Mouse (Mus musculus) layer of hippocampus, postnatal 14 days (tissue): Measurements from ENCODE around the gene Tcf12. TPM values are rescaled to one million over a fixed set of nuclear protein-coding genes. Genes with fewer than 3 reads are reported as not detected.

Experiments
- DNase-seq, 2 experiments: peaks; one replicate each; pipeline ENCODE4 v3.0.0; 2021 to 2022; ENCODE audit warnings: low spot score in 2 of 2, mixed read lengths in 1 of 2
- total RNA-seq, 2 experiments: library from RNA; stranded (reverse); gene quantifications; 2 replicates each; pipeline ENCODE4 v1.2.3; 2021

Gene Tcf12
- total RNA-seq, 2 experiments from 2014 or later, result 63.7 to 67.7 TPM

GRCm38 (mm10) chr9:72088893-72089611, 22.6 kb downstream of the Tcf12 start:
- DNase-seq, result no peak

DNA sequence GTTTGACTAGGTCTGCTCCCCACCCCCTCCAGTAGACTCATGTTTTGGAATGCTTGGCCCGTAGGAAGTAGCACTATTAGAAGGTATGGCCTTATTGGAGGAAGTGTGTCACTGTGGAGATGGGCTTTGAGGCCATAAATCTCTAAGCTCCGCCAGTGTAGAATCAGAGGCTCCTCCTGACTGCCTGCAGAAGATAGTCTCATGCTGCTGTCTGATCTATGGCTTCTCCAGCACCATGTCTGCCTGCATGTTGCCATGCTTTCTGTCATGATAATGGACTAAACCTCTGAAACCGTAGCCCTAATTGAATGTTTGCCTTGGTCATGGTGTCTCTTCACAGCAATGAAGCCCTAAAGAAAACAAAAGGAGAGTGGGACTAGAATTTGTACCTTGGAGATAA, 26.7 kb downstream of the Tcf12 start:
- DNase-seq, result no peak

GRCm38 (mm10) chr9:72084131-72084530, 27.5 kb downstream of the Tcf12 start:
- DNase-seq, result peak in 1 of 2 experiments; percentile 22

GRCm38 (mm10) chr9:72076158-72076557, 35.5 kb downstream of the Tcf12 start:
- no peak for DNase-seq

- no peak for DNase-seq
These were observed 45.5 kb downstream of the Tcf12 start for GRCm38 (mm10) chr9:72066151-72066550.

DNA sequence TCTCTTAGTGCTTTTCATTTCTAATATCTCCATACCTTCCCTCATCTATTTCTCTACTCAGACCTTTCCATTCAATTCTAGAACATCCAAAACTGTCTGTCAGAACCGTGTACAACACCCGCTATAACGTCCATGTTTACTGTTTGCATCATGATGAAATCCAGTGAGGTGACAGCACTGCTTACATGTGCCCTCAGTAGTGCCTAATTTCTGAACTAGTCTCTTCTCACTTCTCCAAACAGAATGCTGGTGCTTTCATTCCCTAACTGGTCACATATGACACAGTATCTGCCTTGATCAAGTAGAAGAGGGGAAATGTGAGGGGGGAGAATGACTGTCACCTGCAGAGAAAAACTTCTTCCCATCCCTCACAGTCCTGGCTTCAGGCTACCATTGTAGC, 58.5 kb downstream of the Tcf12 start:
- no peak for DNase-seq

GRCm38 (mm10) chr9:72040156-72040555, 71.5 kb downstream of the Tcf12 start:
- DNase-seq, result no peak

DNA sequence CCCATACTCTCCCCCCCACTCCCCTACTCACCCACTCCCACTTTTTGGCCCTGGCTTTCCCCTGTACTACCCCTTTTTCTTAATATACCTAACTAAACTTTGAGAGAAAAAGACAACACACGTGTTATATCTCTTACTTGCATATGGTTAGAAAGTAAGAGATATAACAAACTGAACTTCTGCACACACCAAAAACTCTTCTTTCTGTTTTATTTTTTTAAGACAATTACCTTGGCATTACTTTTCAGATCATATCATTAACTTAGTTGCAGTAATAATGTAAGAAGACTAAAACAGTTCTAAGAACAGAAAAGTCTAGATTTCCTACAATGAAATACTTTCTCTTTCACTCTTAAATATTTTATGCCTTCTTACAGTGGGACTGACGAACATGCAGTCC, 72.3 kb downstream of the Tcf12 start:
- no peak for DNase-seq

GRCm38 (mm10) chr9:72037059-72037516, 74.6 kb downstream of the Tcf12 start:
- DNase-seq, result no peak

DNA sequence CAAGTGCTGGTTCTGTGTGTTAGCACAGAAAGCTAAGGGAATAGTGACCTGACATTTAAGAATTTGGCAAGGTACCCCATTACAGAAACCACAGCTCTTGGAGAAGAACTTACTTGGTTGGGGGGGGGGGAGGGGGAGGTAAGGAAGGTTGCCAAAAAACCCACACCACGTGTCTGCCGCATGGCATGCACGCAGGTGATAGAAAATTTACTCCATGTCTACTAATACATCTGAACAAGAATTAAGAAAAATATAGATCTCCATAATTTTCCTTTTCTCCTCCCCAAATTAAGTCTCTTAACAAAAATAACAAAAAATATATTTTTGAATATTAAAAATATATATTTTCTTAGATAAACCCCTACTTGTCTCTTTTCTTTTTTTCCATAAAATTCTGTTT, 75.4 kb downstream of the Tcf12 start:
- DNase-seq, result no peak

- DNase-seq, result peak in 1 of 2 experiments; percentile 28
These were observed 78.4 kb downstream of the Tcf12 start for GRCm38 (mm10) chr9:72033271-72033670.

- no peak for DNase-seq
These were observed 81.4 kb downstream of the Tcf12 start for GRCm38 (mm10) chr9:72030274-72030673.

DNA sequence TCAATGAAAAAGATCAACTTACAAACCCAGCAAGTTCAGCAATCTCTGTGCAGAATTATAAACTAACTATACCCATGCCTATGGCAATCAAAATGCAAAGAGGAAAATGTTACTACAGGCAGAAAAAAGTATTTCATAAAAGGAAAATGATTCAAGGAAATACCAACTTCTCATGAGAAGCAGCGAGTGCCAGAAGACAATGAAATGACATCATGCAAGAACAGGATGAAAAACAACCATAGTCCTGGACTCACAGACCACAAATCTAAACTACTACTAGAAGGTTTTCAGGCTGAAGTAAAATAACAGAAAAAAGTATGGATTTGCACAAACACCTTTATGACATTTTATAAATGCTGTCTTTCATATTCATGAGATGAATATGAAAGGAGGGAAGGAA, 82.1 kb downstream of the Tcf12 start:
- DNase-seq, result no peak

GRCm38 (mm10) chr9:72023274-72023673, 88.4 kb downstream of the Tcf12 start:
- no peak for DNase-seq

GRCm38 (mm10) chr9:72021512-72021911, 90.2 kb downstream of the Tcf12 start:
- peak in 1 of 2 experiments; percentile 27 for DNase-seq

GRCm38 (mm10) chr9:72016021-72016420, 95.7 kb downstream of the Tcf12 start:
- DNase-seq, result no peak

- no peak for DNase-seq
These were observed 96.9 kb downstream of the Tcf12 start for GRCm38 (mm10) chr9:72014585-72015381.

DNA sequence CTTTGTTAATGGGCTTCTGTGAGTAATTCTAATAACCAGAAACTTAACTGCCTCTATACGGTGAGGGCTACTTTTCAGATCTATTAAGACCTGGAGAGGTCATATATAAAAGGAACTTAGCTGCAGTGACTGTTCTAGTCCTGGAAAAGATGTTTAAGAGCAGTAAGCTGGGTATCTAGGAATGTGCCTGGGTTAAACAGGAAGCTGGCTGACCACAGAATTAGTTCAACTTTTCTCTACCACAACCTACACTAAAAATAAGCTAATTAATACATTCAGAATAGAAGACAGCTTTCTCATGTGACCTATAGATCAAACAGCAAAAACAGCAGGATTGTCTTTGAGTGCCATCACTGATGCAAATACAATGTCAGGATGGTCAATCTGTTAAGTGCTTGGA, 98.1 kb downstream of the Tcf12 start:
- DNase-seq, result no peak

DNA sequence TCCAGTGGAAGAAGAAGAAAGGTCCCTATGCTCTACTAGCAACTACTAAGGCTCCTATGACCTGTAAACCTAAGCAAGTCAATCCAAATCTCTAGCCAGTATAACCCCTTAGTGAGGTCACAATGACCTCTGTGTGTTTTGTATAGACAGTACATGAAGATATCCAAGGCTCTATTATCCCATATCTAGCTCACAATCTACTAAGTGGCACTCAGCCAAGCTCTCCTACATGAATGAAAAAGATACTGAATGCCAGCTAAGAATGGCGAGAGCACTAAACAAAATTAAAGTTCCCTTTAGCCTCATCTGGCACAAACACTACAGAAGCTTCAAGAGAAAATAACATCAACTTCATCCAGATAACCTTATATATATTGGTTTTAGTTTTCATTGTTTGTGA, 103.0 kb downstream of the Tcf12 start:
- DNase-seq, result no peak

GRCm38 (mm10) chr9:71991147-71991546, 120.5 kb downstream of the Tcf12 start:
- DNase-seq, result no peak

GRCm38 (mm10) chr9:71990376-71990775, 121.3 kb downstream of the Tcf12 start:
- DNase-seq, result no peak

- DNase-seq, result no peak
These were observed 122.0 kb downstream of the Tcf12 start for GRCm38 (mm10) chr9:71989663-71990062.
